Mouse (Mus musculus) hindbrain, embryonic 15.5 days (tissue): Measurements from ENCODE around the gene Zfp871. TPM values are rescaled to one million over a fixed set of nuclear protein-coding genes. Genes with fewer than 3 reads are reported as not detected.

Experiments used
- ATAC-seq: fragments of 200-750 bp; cut with Nextera tagmentation; 2 replicates; pipeline ENCODE4 v1.8.0; 2017; ENCODE audit warnings: low read depth, moderate number of reproducible peaks, moderate TSS enrichment; ENCODE audit not compliant: low FRiP score
- H3K27ac ChIP-seq: fragments of 300-500 bp; sonication (generic); replicated peaks from 2 replicates; pipeline ENCODE4 v1.5.1; 2015; ENCODE audit warnings: mild to moderate bottlenecking, inconsistent platforms
- H3K27me3 ChIP-seq: fragments of 300-500 bp; sonication (generic); 2 replicates; pipeline ENCODE4 v1.6.1; 2015; ENCODE audit warnings: control low read depth, inconsistent platforms
- H3K36me3 ChIP-seq: fragments of 300-500 bp; sonication (generic); 2 replicates; pipeline ENCODE4 v1.6.1; 2015; ENCODE audit warnings: control low read depth, inconsistent platforms
- H3K4me1 ChIP-seq: fragments of 300-500 bp; sonication (generic); replicated peaks from 2 replicates; pipeline ENCODE4 v1.6.1; 2015; ENCODE audit warnings: control low read depth, inconsistent platforms
- H3K4me2 ChIP-seq: fragments of 300-500 bp; sonication (generic); 2 replicates; pipeline ENCODE4 v1.6.1; 2015; ENCODE audit warnings: moderate library complexity, mild to moderate bottlenecking, inconsistent platforms
- H3K4me3 ChIP-seq: fragments of 300-500 bp; sonication (generic); 2 replicates; pipeline ENCODE4 v1.5.1; 2015; ENCODE audit warnings: mild to moderate bottlenecking, inconsistent platforms
- H3K9ac ChIP-seq: fragments of 300-500 bp; sonication (generic); 2 replicates; pipeline ENCODE4 v1.6.1; 2015; ENCODE audit warnings: inconsistent platforms
- H3K9me3 ChIP-seq: fragments of 300-500 bp; sonication (generic); 2 replicates; pipeline ENCODE4 v1.6.1; 2016; ENCODE audit warnings: control low read depth, inconsistent platforms
- WGBS: fragments of 180-500 bp; shearing (Covaris S2); methylation state at CpG from one replicate; pipeline ENCODE4 v1.1.7; 2015; 5-methylcytosine and 5-hydroxymethylcytosine counted together
- polyA plus RNA-seq: library from polyadenylated mRNA; unstranded; fragments of >200 nt; fragmentation: Nextera tagmentation; extraction: Ambion mirVana; gene quantifications from 2 replicates; pipeline ENCODE4 v1.2.1, GENCODE M21; 2015

Zfp871 gene
- 35.7 and 36.2 TPM in 2 replicates for polyA plus RNA-seq

DNA sequence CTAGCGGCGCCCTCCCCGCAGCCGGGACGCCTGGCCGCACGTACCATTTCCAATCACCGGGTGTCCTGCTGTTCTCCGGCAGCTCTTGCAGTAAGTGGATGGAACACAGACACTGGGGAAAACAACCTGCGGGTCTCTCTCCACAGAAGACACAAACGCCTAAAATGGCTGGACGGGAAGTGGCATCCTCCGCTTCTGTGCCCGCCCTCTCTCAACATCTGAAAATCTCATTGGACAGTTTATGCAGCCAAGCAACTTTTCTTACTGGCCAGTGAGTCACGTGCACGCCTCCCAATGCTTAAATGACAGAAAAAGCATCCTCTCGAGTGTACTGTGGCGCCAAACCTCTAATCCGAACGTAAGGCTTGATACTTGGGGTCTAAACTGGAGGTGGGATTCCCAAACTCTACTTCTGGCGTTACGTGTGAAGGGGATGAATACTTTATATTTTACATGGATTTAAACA is at the start of gene Zfp871:
Gene Zfp871 (minus strand): TSS at position 194 of the 466 bp plus-strand sequence.
- peak within 1 kb of the TSS; percentile 95 for H3K27ac ChIP-seq
- peak within 1 kb of the TSS; percentile 97 for H3K4me3 ChIP-seq
- peaks cover 28% of the 10 kb centered on the region for H3K4me1 ChIP-seq
- H3K9me3 ChIP-seq, result no peaks in the 10 kb centered on the region
- H3K4me2 ChIP-seq, result peak within 1 kb of the TSS; percentile 72
- peaks cover 16% of the 10 kb centered on the region for H3K36me3 ChIP-seq
- WGBS, result under 1% methylated on average over 22 of the region's 22 CpGs
- peak within 1 kb of the TSS; percentile 97 for H3K9ac ChIP-seq
- H3K27me3 ChIP-seq, result no peaks in the 10 kb centered on the region
- peak; percentile 98 for ATAC-seq

- peak overlapping the region; percentile 86; the same call in 1 of the 2 replicates for H3K27ac ChIP-seq
- 32% methylated on average over 3 of the region's 3 CpGs for WGBS
These were observed 42.3 kb upstream of the Zfp871 start for GRCm38 (mm10) chr17:32830418-32830782.

GRCm38 (mm10) chr17:32829540-32830417 is 41.7 kb upstream of the Zfp871 start, which contains the start of gene Zfp799:
Zfp799 (minus strand) TSS chr17:32830261.
- Histone ChIP-seq H3K27me3 (no peaks in the 10 kb centered on the region), H3K27ac (peak within 1 kb of the TSS; percentile 86), H3K4me2 (peak within 1 kb of the TSS; percentile 79), H3K9ac (peak within 1 kb of the TSS; percentile 98), H3K4me1 (peaks cover 14% of the 10 kb centered on the region), H3K4me3 (peak within 1 kb of the TSS; percentile 96), H3K36me3 (peaks cover 19% of the 10 kb centered on the region), H3K9me3 (no peaks in the 10 kb centered on the region)
- WGBS, result 2% methylated on average over 35 of the region's 35 CpGs
- ATAC-seq, result peak; percentile 100

More at GRCm38 (mm10) chr17:32830418-32830782, 42.3 kb upstream of the Zfp871 start:
- H3K27me3 ChIP-seq, result no peaks in the 10 kb centered on the region
- H3K9me3 ChIP-seq, result no peaks in the 10 kb centered on the region
- H3K4me2 ChIP-seq, result peak overlapping the region; percentile 79
- H3K9ac ChIP-seq, result no peak overlapping the region
- peaks cover 13% of the 10 kb centered on the region; the same call in 1 of the 2 replicates for H3K36me3 ChIP-seq
- H3K4me1 ChIP-seq, result peaks cover 14% of the 10 kb centered on the region
- ATAC-seq, result no peak; the same call in none of the 2 replicates
- H3K4me3 ChIP-seq, result peak overlapping the region; percentile 96

DNA sequence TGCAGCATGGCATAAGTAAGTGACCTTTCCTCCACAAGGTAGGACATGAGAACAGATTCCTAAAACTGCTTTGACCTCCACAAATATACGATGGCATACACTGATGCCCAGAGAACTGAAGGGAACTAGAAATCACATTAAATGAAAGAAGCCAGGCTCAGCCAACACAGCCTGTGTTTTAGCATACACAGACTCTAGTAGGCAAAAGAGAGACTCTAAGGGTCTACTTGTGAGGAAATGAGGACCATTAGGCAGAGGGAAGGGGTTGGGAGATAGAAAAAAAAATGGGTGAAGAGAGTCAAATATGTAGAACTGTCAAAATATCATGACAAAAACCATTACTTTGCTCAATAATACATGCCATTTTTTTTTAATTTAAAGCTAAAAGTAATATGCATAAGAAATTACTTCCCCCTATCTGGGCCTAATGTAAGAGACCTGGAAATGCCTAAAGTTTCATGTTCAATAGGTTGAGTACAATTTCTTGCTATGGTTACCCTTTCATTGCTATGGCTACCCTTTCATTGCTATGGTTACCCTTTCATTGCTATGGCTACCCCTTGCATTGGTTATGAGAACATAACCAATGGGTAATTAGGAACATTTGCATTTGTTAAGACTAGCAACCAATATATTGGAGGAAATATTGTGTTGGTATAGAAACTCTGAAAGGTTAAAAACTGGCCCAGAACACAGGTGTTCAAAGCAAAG is 28.1 kb upstream of the Zfp871 start:
- H3K9me3 ChIP-seq, result no peaks in the 10 kb centered on the region
- WGBS, result 68% methylated on average over 1 of the region's 1 CpGs
- H3K36me3 ChIP-seq, result peaks cover 38% of the 10 kb centered on the region
- no peak overlapping the region for H3K4me3 ChIP-seq
- H3K27ac ChIP-seq, result peak overlapping the region; percentile 38; the same call in 1 of the 2 replicates
- H3K27me3 ChIP-seq, result no peaks in the 10 kb centered on the region
- no peak for ATAC-seq
- no peak overlapping the region for H3K9ac ChIP-seq
- H3K4me1 ChIP-seq, result no peaks in the 10 kb centered on the region
- H3K4me2 ChIP-seq, result no peak overlapping the region

- WGBS, result 77% methylated on average over 7 of the region's 7 CpGs
- Histone ChIP-seq H3K9me3 (no peaks in the 10 kb centered on the region), H3K4me2 (no peak overlapping the region), H3K27ac (no peak overlapping the region), H3K36me3 (peaks cover 20% of the 10 kb centered on the region), H3K4me1 (no peaks in the 10 kb centered on the region), H3K27me3 (no peaks in the 10 kb centered on the region), H3K4me3 (no peak overlapping the region), H3K9ac (no peak overlapping the region)
- ATAC-seq, result no peak
These were observed 26.0 kb upstream of the Zfp871 start for GRCm38 (mm10) chr17:32814136-32814535.

DNA sequence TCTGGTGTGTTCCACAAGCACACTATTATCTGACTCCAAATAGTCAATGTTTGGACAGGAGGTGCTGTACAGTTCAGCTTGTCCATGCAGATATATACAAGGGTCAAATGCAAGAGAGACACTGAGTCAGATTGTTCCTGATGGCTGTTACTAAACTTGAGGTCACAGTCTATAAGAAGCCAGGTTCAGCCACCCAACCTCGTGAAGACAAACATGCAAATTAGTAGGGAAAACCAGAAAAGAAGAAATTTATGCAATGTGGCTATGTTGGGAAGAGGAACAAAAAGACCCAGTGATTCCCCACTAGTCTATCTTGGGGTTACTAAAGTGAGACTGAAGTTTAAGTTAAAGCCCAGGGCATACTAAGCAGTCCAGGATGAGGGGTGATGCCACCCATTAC is 22.6 kb upstream of the Zfp871 start:
- H3K9me3 ChIP-seq, result no peaks in the 10 kb centered on the region
- H3K9ac ChIP-seq, result no peak overlapping the region
- peak overlapping the region; percentile 10; the same call in 1 of the 2 replicates for H3K4me3 ChIP-seq
- H3K4me2 ChIP-seq, result peak overlapping the region; percentile 67; the same call in 1 of the 2 replicates
- 0 out of 2 replicates have a peak, but pooled peaks cover 5% of the 10 kb centered on the region for H3K36me3 ChIP-seq
- no peak overlapping the region for H3K27ac ChIP-seq
- no peak for ATAC-seq
- H3K4me1 ChIP-seq, result peaks cover 21% of the 10 kb centered on the region
- 18% methylated on average over 1 of the region's 1 CpGs for WGBS
- no peaks in the 10 kb centered on the region for H3K27me3 ChIP-seq

GRCm38 (mm10) chr17:32809544-32810374 is 21.7 kb upstream of the Zfp871 start, which contains the start of gene Zfp811:
Zfp811 (minus strand) TSS chr17:32809931.
- WGBS, result under 1% methylated on average over 17 of the region's 17 CpGs
- H3K27ac ChIP-seq, result peak within 1 kb of the TSS; percentile 91
- peak within 1 kb of the TSS; percentile 67 for H3K4me2 ChIP-seq
- H3K9ac ChIP-seq, result peak within 1 kb of the TSS; percentile 67
- 0 out of 2 replicates have a peak, but pooled peaks cover under 1% of the 10 kb centered on the region for H3K36me3 ChIP-seq
- H3K27me3 ChIP-seq, result no peaks in the 10 kb centered on the region
- H3K4me3 ChIP-seq, result peak within 1 kb of the TSS; percentile 55
- H3K4me1 ChIP-seq, result peaks cover 21% of the 10 kb centered on the region
- ATAC-seq, result peak; percentile 95
- no peaks in the 10 kb centered on the region for H3K9me3 ChIP-seq

- H3K27me3 ChIP-seq, result no peaks in the 10 kb centered on the region
- peaks cover 23% of the 10 kb centered on the region for H3K4me1 ChIP-seq
- H3K9ac ChIP-seq, result peak overlapping the region; percentile 67
- peak overlapping the region; percentile 67 for H3K4me2 ChIP-seq
- no peaks in the 10 kb centered on the region for H3K36me3 ChIP-seq
- H3K4me3 ChIP-seq, result peak overlapping the region; percentile 55
- WGBS, result 2% methylated on average over 8 of the region's 8 CpGs
- H3K9me3 ChIP-seq, result no peaks in the 10 kb centered on the region
- no peak for ATAC-seq
- peak overlapping the region; percentile 91 for H3K27ac ChIP-seq
These were observed 20.8 kb upstream of the Zfp871 start for GRCm38 (mm10) chr17:32808921-32809320.

GRCm38 (mm10) chr17:32789244-32789643 is 1.2 kb upstream of the Zfp871 start:
- Histone ChIP-seq H3K36me3 (peaks cover 21% of the 10 kb centered on the region), H3K27ac (no peak overlapping the region), H3K4me3 (no peak overlapping the region), H3K4me1 (peaks cover 28% of the 10 kb centered on the region), H3K9me3 (no peaks in the 10 kb centered on the region), H3K4me2 (peak overlapping the region; percentile 72; the same call in 1 of the 2 replicates), H3K9ac (no peak overlapping the region), H3K27me3 (no peaks in the 10 kb centered on the region)
- no peak for ATAC-seq
- 76% methylated on average over 8 of the region's 8 CpGs for WGBS

- Histone ChIP-seq H3K36me3 (peaks cover 20% of the 10 kb centered on the region), H3K27ac (peak overlapping the region; percentile 3; the same call in 1 of the 2 replicates), H3K9ac (peak overlapping the region; percentile 14; the same call in 1 of the 2 replicates), H3K4me1 (peaks cover 28% of the 10 kb centered on the region), H3K9me3 (no peaks in the 10 kb centered on the region), H3K4me3 (peak overlapping the region; percentile 97), H3K4me2 (peak overlapping the region; percentile 72), H3K27me3 (no peaks in the 10 kb centered on the region)
- no peak for ATAC-seq
- WGBS, result 12% methylated on average over 9 of the region's 9 CpGs
These were observed 489 bp upstream of the Zfp871 start for GRCm38 (mm10) chr17:32788576-32788975.
